Mouse (Mus musculus): ENCODE results near the gene Lrtm1. TPM values are rescaled to one million over a fixed set of nuclear protein-coding genes. Genes with fewer than 3 reads are reported as not detected.

Gene Lrtm1
- total and polyA plus RNA-seq, 2 experiments from 2014 or later = 0.12 TPM; not detected in 1

DNA sequence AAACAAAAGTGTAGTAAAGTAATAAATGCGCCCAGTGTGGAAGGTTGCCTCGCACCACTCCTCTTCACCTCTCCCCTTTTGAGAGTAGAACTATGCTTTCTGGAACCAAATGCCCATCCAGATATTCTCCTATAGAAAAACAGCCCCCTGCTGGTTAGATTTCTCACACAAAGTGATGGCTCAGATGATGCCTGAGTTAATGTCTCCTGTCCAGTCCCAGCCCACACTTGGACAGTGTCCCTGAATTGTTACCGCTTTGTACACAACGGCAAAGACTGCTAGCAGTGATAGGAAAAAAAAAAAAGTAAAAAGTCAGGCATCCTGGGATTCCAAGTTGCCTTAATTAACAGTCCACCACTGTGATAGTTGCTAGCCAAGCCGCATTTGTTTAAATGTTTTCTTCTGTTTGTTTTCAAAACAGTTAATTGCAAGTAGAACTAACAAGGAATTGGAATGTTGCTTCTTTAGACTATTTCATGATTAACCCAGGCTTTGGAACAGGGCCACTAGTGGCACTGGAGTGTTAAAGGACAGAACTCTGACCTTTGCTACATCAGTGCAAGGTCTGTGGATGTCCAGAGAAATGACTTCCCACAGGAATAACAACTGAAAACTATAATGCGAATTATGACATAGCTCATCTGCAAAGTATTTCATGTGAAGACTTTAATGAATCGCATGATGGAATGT is 29.7 kb upstream of the Lrtm1 start:
- Histone ChIP-seq H3K9ac (replicated peaks; ENCODE audit: low read length, poor library complexity, severe bottlenecking) (no peak overlapping the region), H3K27me3 (ENCODE audit: insufficient read depth, low read length) (no peaks in the 10 kb centered on the region)
- ATAC-seq (ENCODE audit: low FRiP score) = no peak

DNA sequence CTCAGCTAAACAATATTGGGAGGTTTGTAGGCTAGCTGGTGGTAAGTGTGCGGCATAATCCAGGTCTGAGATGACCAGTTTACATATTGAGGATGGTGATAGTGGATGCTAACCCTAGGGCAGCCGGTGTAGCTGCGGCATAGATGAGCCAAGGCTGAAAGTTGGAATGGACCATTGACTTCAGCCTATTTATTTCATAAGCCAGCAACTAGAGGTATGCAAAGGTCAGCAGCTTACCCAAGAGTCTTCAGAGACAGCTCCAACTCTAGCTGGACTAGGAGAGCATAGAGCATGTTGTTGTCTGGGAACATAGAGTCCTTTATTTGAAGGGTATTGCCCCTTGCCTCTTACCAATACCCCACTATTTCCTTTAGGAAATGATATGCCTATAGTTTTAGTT is 21.4 kb upstream of the Lrtm1 start:
- ATAC-seq (ENCODE audit: low FRiP score) = no peak
- TF ChIP-seq CTCF (IDR thresholded peaks at IDR 0.05) = no peak
- no peak overlapping the region for H3K27ac ChIP-seq (ENCODE audit: low read depth, low read length)
- H3K4me3 ChIP-seq (ENCODE audit: low read depth, low read length) = no peak overlapping the region
- H3K27me3 ChIP-seq (ENCODE audit: insufficient read depth, low read length) = no peaks in the 10 kb centered on the region
- WGBS = 97% methylated on average over 3 of the region's 3 CpGs
- no peak overlapping the region for H3K4me2 ChIP-seq (ENCODE audit: low read depth, low read length, poor library complexity, severe bottlenecking)
- no peaks in the 10 kb centered on the region for H3K4me1 ChIP-seq (ENCODE audit: insufficient read depth, low read length)
- no peak for DNase-seq (ENCODE audit: low spot score)
- no peak overlapping the region for H3K9ac ChIP-seq (replicated peaks; ENCODE audit: low read length, poor library complexity, severe bottlenecking)
- H3K36me3 ChIP-seq (ENCODE audit: insufficient read depth, low read length) = no peaks in the 10 kb centered on the region
- H3K9me3 ChIP-seq (ENCODE audit: low read length) = no peaks in the 10 kb centered on the region

More for the DNA sequence above, 29.7 kb upstream of the Lrtm1 start:
- Histone ChIP-seq H3K9me3 (ENCODE audit: low read length) (no peaks in the 10 kb centered on the region), H3K27ac (ENCODE audit: low read depth, low read length) (no peak overlapping the region), H3K4me1 (ENCODE audit: insufficient read depth, low read length) (no peaks in the 10 kb centered on the region), H3K36me3 (ENCODE audit: insufficient read depth, low read length) (no peaks in the 10 kb centered on the region), H3K4me3 (ENCODE audit: low read depth, low read length) (no peak overlapping the region), H3K4me2 (ENCODE audit: low read depth, low read length, poor library complexity, severe bottlenecking) (no peak overlapping the region)
- WGBS = 88% methylated on average over 7 of the region's 7 CpGs
- no peak for DNase-seq (ENCODE audit: low spot score)
- TF ChIP-seq CTCF (IDR thresholded peaks at IDR 0.05) = peak; percentile 29; the same call in 1 of the 2 replicates

- H3K4me1 ChIP-seq (ENCODE audit: insufficient read depth, low read length) = no peaks in the 10 kb centered on the region
- H3K9me3 ChIP-seq (ENCODE audit: low read length) = no peaks in the 10 kb centered on the region
- no peak for TF ChIP-seq CTCF (IDR thresholded peaks at IDR 0.05)
- no peak for DNase-seq (ENCODE audit: low spot score)
- no peak overlapping the region for H3K27ac ChIP-seq (ENCODE audit: low read depth, low read length)
- H3K36me3 ChIP-seq (ENCODE audit: insufficient read depth, low read length) = no peaks in the 10 kb centered on the region
- no peak for ATAC-seq (ENCODE audit: low FRiP score)
- no peak overlapping the region for H3K9ac ChIP-seq (replicated peaks; ENCODE audit: low read length, poor library complexity, severe bottlenecking)
- no peaks in the 10 kb centered on the region for H3K27me3 ChIP-seq (ENCODE audit: insufficient read depth, low read length)
- no peak overlapping the region for H3K4me2 ChIP-seq (ENCODE audit: low read depth, low read length, poor library complexity, severe bottlenecking)
- WGBS = 84% methylated on average over 4 of the region's 5 CpGs
- no peak overlapping the region for H3K4me3 ChIP-seq (ENCODE audit: low read depth, low read length)
Measured at GRCm38 (mm10) chr14:29005228-29005840, 12.7 kb upstream of the Lrtm1 start.

- Histone ChIP-seq H3K4me3 (ENCODE audit: low read depth, low read length) (no peak overlapping the region), H3K36me3 (ENCODE audit: insufficient read depth, low read length) (no peaks in the 10 kb centered on the region), H3K4me1 (ENCODE audit: insufficient read depth, low read length) (no peaks in the 10 kb centered on the region), H3K27me3 (ENCODE audit: insufficient read depth, low read length) (no peaks in the 10 kb centered on the region), H3K4me2 (ENCODE audit: low read depth, low read length, poor library complexity, severe bottlenecking) (no peak overlapping the region), H3K9me3 (ENCODE audit: low read length) (no peaks in the 10 kb centered on the region), H3K9ac (replicated peaks; ENCODE audit: low read length, poor library complexity, severe bottlenecking) (no peak overlapping the region), H3K27ac (ENCODE audit: low read depth, low read length) (no peak overlapping the region)
- WGBS = 91% methylated on average over 4 of the region's 4 CpGs
- ATAC-seq (ENCODE audit: low FRiP score) (no peak), DNase-seq (ENCODE audit: low spot score) (no peak)
- no peak for TF ChIP-seq CTCF (IDR thresholded peaks at IDR 0.05)
Measured at GRCm38 (mm10) chr14:29009644-29010043, 8.4 kb upstream of the Lrtm1 start.

GRCm38 (mm10) chr14:29013161-29013560 is 4.8 kb upstream of the Lrtm1 start:
- 89% methylated on average over 3 of the region's 3 CpGs for WGBS
- H3K4me3 ChIP-seq (ENCODE audit: low read depth, low read length) = no peak overlapping the region
- DNase-seq (ENCODE audit: low spot score) = no peak
- 0 out of 2 replicates have a peak, but pooled peaks cover 4% of the 10 kb centered on the region for H3K4me1 ChIP-seq (ENCODE audit: insufficient read depth, low read length)
- no peak overlapping the region for H3K27ac ChIP-seq (ENCODE audit: low read depth, low read length)
- no peak for ATAC-seq (ENCODE audit: low FRiP score)
- no peaks in the 10 kb centered on the region for H3K27me3 ChIP-seq (ENCODE audit: insufficient read depth, low read length)
- no peak overlapping the region for H3K4me2 ChIP-seq (ENCODE audit: low read depth, low read length, poor library complexity, severe bottlenecking)
- H3K36me3 ChIP-seq (ENCODE audit: insufficient read depth, low read length) = no peaks in the 10 kb centered on the region
- H3K9ac ChIP-seq (replicated peaks; ENCODE audit: low read length, poor library complexity, severe bottlenecking) = no peak overlapping the region
- TF ChIP-seq CTCF (IDR thresholded peaks at IDR 0.05) = no peak
- H3K9me3 ChIP-seq (ENCODE audit: low read length) = no peaks in the 10 kb centered on the region

DNA sequence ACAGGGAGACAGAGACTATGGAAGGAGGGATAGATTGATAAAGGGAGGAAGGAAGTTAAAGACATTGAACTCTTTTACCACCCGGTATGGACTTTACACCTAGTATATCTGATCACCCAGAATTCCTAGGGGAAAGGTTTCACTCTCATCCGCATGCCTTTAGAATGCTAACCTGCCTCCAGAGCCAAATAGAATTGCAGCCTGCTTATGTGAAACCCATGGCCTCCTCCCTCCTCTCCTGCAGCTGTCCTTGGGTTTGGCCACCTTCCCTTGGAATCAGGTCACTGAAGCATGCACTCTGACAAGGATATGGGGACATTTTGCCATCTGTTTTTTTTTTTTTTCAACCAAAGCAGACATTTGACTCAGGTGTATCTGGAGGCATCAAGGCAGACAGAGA is 3.3 kb upstream of the Lrtm1 start:
- Histone ChIP-seq H3K4me2 (ENCODE audit: low read depth, low read length, poor library complexity, severe bottlenecking) (no peak overlapping the region), H3K4me3 (ENCODE audit: low read depth, low read length) (no peak overlapping the region), H3K27me3 (ENCODE audit: insufficient read depth, low read length) (no peaks in the 10 kb centered on the region), H3K36me3 (ENCODE audit: insufficient read depth, low read length) (no peaks in the 10 kb centered on the region), H3K9me3 (ENCODE audit: low read length) (no peaks in the 10 kb centered on the region), H3K27ac (ENCODE audit: low read depth, low read length) (no peak overlapping the region), H3K9ac (replicated peaks; ENCODE audit: low read length, poor library complexity, severe bottlenecking) (no peak overlapping the region), H3K4me1 (ENCODE audit: insufficient read depth, low read length) (0 out of 2 replicates have a peak, but pooled peaks cover 4% of the 10 kb centered on the region)
- WGBS = 89% methylated on average over 2 of the region's 2 CpGs
- DNase-seq (ENCODE audit: low spot score) (no peak), ATAC-seq (ENCODE audit: low FRiP score) (no peak)
- no peak for TF ChIP-seq CTCF (IDR thresholded peaks at IDR 0.05)

Measured in midbrain, postnatal 0 days (tissue).